Mouse (Mus musculus): Measurements from ENCODE around the gene Gm21954.
A peak's percentile ranks its signal among the peaks of the same experiment; 100 is the strongest.

The Gm21954 gene

DNA sequence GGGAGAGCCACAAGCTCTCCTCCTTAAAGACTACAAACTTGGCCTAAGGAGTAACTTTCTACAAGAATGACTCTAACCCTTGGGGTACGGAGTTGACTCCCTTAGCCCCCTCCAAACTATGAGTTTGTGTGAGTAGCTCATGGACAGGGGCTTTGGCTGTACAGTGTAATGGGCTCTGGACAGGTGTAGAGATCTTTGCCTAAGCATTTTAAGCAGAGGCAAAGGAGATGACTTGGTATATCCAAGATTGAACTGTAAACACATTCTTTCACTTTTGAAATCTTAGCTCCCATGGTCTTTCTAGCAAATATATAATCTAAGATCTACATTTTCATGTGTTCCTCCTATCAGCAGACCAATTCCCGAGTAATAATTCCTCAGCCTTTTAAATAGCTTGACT, at the start of gene Gm21954:
Gm21954 (minus strand) TSS at position 101 of the 400 bp plus-strand sequence.
- DNase-seq (ENCODE audit: low spot score) = no peak

- no peak for DNase-seq (ENCODE audit: low spot score)
Measured at GRCm38 (mm10) chr3:55521776-55522175, 49.8 kb upstream of the Gm21954 start.

DNA sequence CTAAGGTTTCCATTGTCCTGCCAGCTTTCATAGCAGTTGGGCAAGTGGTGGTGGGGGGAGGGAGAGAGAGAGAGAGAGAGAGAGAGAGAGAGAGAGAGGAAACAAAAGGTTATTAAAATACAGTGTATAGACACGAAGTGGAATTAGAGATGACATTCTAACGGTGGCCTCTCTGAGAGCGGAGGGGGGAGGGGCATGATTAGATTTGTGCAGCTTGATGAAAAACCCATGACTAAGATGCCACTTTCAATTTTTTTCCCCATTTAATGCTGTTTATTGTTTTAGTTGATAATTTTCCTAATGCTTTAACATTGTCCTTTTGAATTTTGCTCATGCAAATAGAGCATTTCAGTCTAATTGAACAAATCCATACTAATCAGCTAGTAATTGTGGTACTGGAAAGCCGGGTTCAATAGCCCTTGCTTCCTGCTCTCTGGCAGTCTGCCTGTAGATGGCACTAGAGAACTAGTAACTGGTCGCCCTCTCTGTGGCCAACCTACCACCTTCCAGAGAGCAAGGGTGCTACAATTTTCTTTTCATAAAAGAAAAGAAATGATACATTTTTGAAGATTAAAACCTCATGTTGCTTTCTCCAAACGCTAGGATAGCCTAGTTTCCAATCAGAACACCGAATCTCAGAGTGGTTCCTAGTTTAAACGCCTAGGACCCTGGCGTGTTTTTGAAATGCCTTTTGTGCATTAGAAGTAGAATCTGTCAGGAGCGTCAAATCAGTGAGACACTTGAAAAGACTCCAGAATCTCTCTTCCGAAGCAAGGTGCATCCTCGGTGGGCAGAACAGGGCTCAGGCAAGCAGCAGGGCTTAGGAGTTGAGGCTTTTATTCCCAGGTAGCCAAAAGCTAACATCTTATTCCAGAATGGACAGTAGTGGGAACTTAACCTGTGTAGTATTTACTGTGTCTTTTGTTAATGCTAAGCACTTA, 48.5 kb upstream of the Gm21954 start:
- DNase-seq (ENCODE audit: low spot score) = peak; percentile 84

GRCm38 (mm10) chr3:55517454-55518014, 45.5 kb upstream of the Gm21954 start:
- DNase-seq (ENCODE audit: low spot score) = no peak

DNA sequence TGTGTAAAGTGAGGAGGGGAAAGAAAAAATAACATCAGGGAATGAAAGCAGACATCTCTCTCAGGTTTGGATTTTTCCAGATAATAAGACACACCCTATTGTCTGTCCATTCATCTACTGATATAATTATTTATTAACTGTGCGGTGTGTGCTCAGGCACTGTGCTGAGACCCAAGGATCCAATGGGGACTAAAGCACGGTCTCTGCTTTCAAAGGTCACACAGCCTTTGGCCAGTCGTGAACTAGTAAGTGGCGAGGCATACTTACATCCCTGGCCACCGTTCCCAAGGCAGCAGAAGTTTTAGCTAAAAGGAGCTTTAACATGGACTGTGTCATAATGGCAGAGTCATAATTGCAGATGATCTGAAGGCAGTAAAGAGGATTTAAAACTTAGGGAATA, 44.0 kb upstream of the Gm21954 start:
- no peak for DNase-seq (ENCODE audit: low spot score)

- DNase-seq (ENCODE audit: low spot score) = no peak
Measured at GRCm38 (mm10) chr3:55511658-55512057, 39.6 kb upstream of the Gm21954 start.

GRCm38 (mm10) chr3:55510198-55510597, 38.2 kb upstream of the Gm21954 start:
- DNase-seq (ENCODE audit: low spot score) = no peak

DNA sequence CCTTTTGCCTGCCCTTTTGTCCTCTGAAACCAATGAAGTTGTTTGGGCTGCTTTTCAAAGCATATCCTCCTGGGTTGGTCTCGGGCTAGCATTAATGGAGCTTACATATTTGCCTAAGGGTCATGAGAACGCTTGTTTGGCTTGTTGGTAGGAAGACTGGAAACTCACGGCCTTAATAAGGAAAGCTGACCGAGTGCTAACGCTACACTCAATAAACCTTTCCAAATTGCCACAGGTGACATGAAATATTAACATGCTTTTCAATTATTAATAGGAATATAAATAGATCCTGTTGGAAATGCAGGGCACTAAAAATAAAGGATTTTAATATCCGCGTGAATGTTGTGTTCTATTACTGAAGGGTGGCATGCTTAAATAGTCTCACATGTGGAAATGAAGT, 27.3 kb upstream of the Gm21954 start:
- no peak for DNase-seq (ENCODE audit: low spot score)

GRCm38 (mm10) chr3:55496462-55496941, 24.5 kb upstream of the Gm21954 start:
- DNase-seq (ENCODE audit: low spot score) = no peak

DNA sequence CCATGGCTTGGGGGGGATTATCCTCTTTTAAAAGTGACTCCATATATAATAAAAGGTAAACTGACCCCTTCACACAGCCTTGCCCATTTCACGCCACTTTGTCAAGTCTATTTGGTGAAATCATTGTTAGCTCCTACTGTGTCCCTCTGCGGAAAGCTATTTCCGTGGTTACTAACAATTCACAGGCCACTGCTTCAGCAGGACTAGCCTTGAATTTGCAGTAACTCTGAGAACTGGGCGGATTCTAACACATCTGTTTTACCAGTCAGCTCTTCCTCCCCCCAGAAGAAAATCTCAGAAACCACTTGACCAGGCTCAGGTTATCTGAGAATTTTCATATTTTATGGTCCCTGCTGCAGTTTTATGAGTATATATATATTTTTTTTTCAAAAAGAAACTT, 23.9 kb upstream of the Gm21954 start:
- no peak for DNase-seq (ENCODE audit: low spot score)

DNA sequence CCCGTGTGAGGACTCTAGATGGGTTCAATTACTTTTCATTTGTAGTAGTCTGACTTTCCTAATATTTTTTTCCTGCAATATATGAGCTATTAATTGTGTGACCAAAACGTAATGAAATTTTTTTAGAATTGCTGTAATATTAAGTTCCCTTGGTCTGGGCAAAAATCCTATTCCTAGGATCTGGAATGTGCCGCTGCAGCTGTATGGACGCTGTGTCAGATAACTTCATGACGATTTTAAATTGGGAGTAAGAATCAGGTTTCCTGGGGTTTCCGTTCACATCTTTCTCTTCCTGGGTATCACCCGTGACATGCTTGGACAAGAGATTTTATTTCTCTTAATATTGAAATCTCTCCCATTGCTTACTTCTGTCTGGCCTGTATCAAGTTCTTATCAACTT, 23.2 kb upstream of the Gm21954 start:
- DNase-seq (ENCODE audit: low spot score) = no peak

GRCm38 (mm10) chr3:55494348-55494747, 22.3 kb upstream of the Gm21954 start:
- no peak for DNase-seq (ENCODE audit: low spot score)

GRCm38 (mm10) chr3:55492021-55492420, 20.0 kb upstream of the Gm21954 start:
- DNase-seq (ENCODE audit: low spot score) = no peak

- DNase-seq (ENCODE audit: low spot score) = no peak
Measured at GRCm38 (mm10) chr3:55489231-55489990, 17.4 kb upstream of the Gm21954 start.

DNA sequence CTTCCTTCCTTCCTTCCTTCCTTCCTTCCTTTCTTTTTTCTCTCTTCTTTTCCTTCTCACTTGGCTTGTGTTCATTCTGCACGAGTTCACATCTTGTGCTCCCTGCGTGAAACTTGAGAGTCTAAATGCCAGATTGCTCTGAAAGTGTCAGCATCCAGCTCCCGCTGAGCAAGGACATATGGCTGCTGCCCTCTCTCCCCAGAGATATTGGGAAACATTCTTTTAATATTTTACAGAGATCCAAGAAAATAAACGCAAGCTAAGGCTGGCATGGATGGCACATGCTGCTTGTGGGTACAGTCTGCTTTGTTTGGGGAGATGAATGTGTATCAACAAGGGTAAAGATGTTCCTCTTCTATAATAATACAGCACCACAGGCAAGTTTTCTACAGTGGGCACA, 11.3 kb upstream of the Gm21954 start:
- DNase-seq (ENCODE audit: low spot score) = no peak

DNA sequence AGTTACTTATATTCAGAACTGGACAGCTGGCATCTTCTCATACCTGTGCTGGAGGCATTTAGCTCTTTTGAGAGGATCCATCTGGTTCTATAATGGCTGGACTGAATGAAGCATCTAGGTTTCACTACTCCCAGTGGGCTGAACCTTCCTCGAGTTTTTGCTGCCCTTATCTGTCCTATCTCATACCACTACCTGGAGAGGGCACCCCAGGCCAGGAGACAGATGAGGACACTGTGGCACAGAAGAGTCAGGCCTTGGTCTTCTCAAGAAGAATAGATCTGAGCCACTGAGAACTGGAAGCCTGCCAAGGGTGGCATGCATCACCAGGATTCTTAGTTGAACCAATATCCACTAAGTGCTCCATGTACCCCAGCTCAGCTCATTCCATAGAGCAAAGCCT, 9.1 kb upstream of the Gm21954 start:
- no peak for DNase-seq (ENCODE audit: low spot score)

DNA sequence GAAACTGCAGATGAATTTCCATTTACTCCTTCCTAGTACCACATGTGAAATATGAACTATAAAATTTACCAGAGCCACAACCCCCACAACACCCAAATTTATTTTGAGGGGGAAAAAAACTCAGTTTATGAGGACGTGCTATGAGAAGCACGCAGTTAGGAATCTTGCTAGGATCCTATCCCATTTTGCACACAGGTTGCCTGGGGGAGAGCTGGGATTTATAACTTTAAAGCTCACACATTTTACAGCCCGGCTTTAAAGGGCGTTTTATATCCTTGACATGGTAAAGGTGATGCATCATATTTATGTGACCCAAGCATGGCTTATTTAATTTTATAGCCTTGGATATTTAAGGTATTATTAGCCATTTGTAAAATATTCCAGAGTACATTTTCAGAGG, 7.3 kb upstream of the Gm21954 start:
- DNase-seq (ENCODE audit: low spot score) = no peak

DNA sequence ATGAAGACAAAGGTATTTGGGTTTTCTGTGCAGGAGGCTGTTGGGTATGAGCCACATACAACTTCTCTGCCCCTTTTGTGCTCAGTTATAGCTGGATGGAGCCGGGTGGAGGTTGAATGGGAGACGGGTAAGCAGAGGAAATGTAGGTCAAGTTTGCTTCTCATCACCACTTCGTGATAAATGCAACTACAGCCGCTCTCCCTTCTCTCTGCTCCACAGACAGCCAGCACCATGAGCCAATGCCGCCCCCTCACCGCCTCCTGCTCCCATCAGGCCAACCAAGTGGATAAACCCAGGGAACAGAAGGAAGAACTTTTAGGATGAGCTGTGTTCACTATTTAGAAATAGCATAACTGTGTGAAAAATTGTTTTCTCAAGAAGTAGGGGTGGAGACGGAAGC, 4.7 kb upstream of the Gm21954 start:
- no peak for DNase-seq (ENCODE audit: low spot score)

GRCm38 (mm10) chr3:55473146-55473545, 1.1 kb upstream of the Gm21954 start:
- DNase-seq (ENCODE audit: low spot score) = no peak

GRCm38 (mm10) chr3:55466348-55466747, 5.7 kb downstream of the Gm21954 start:
- no peak for DNase-seq (ENCODE audit: low spot score)

DNA sequence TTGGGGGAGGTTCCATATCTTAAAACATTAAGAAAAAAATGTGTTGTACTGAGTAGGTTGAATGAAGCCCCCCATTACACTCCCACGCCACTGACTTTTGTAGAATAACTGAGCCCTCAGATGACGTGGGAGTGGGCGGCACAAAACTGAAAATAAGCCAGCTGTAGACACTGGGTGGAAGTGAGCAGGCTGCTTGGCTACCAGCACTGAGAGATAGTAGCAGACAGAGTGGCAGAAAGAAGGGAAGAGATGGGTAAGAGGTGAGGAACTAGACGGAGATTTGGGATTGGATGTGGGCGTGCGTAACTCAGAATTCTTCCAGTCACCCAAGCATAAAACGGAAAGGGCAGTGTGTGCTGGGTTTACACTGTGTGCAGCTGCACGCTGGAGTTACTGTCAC, 6.2 kb downstream of the Gm21954 start:
- no peak for DNase-seq (ENCODE audit: low spot score)

DNA sequence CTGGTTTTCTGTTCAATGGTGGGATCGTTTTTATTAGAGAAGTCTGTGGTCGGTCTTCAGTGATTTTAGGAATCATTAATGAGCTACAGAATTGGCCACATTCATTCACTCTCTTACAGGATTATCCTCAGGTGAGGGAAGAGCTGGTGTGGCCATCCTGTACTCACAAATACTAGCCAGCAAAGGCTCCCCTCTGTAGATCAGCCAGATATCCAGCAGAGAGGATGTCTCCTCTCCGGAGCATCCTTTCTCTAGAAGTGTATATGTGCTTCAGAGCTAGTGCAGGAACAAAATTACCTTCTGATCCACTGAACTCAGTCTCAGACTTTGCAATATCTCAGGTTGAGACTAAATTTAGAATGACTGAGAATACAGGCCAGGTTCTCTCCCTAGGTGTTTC, 7.8 kb downstream of the Gm21954 start:
- no peak for DNase-seq (ENCODE audit: low spot score)
